Mouse (Mus musculus): ENCODE results near the gene Stk40.
"Not testable (repeated sequence)": the region's sequence is repeated elsewhere in the genome, so short reads cannot be mapped to it uniquely, and the experiment has no call there.

Stk40 gene

GRCm38 (mm10) chr4:126103590-126104068 lies at the start of gene Stk40:
Stk40 (plus strand) TSS chr4:126103957.
- DNase-seq = peak; percentile 98

GRCm38 (mm10) chr4:126057207-126058133 lies 46.3 kb upstream of the Stk40 start:
- DNase-seq = no peak

- peak; percentile 96 for DNase-seq
These were observed 45.4 kb upstream of the Stk40 start, which contains the start of gene Oscp1 for GRCm38 (mm10) chr4:126058134-126058996. Oscp1 (plus strand) TSS chr4:126058565.

GRCm38 (mm10) chr4:126058997-126059362 lies 44.8 kb upstream of the Stk40 start:
- no peak for DNase-seq

- DNase-seq = no peak
These were observed 40.9 kb upstream of the Stk40 start for GRCm38 (mm10) chr4:126062856-126063255.

- no peak for DNase-seq
These were observed 38.5 kb upstream of the Stk40 start for GRCm38 (mm10) chr4:126065241-126065640.

GRCm38 (mm10) chr4:126067401-126068077 lies 36.2 kb upstream of the Stk40 start:
- no peak for DNase-seq

GRCm38 (mm10) chr4:126068842-126069241 lies 34.9 kb upstream of the Stk40 start:
- DNase-seq = no peak

- DNase-seq = no peak
These were observed 25.9 kb upstream of the Stk40 start for GRCm38 (mm10) chr4:126077833-126078232.

GRCm38 (mm10) chr4:126079266-126079665 lies 24.5 kb upstream of the Stk40 start:
- no peak for DNase-seq

GRCm38 (mm10) chr4:126081601-126082000 lies 22.2 kb upstream of the Stk40 start:
- no peak for DNase-seq

- DNase-seq = no peak
These were observed 20.7 kb upstream of the Stk40 start for GRCm38 (mm10) chr4:126083021-126083420.

- no peak for DNase-seq
These were observed 19.4 kb upstream of the Stk40 start for GRCm38 (mm10) chr4:126084382-126084781.

- peak; percentile 88 for DNase-seq
These were observed 17.7 kb upstream of the Stk40 start for GRCm38 (mm10) chr4:126085996-126086576.

GRCm38 (mm10) chr4:126090101-126090847 lies 13.5 kb upstream of the Stk40 start:
- DNase-seq = no peak

GRCm38 (mm10) chr4:126090848-126091124 lies 13.0 kb upstream of the Stk40 start:
- DNase-seq = no peak

- DNase-seq = no peak
These were observed 11.9 kb upstream of the Stk40 start for GRCm38 (mm10) chr4:126091873-126092272.

GRCm38 (mm10) chr4:126095622-126096430 lies 7.9 kb upstream of the Stk40 start:
- DNase-seq = not testable (repeated sequence)

GRCm38 (mm10) chr4:126096464-126097111 lies 7.2 kb upstream of the Stk40 start, which contains the start of gene Lsm10:
Lsm10 (plus strand) TSS chr4:126096623.
- DNase-seq = peak; percentile 98

- no peak for DNase-seq
These were observed 6.0 kb upstream of the Stk40 start for GRCm38 (mm10) chr4:126097711-126098253.
